Mouse (Mus musculus): Measurements from ENCODE around the gene Kif21a. TPM values are rescaled to one million over a fixed set of nuclear protein-coding genes. Genes with fewer than 3 reads are reported as not detected.

The Kif21a gene
- polyA plus RNA-seq, 1 experiment from 2014 or later: 3.1 TPM

DNA sequence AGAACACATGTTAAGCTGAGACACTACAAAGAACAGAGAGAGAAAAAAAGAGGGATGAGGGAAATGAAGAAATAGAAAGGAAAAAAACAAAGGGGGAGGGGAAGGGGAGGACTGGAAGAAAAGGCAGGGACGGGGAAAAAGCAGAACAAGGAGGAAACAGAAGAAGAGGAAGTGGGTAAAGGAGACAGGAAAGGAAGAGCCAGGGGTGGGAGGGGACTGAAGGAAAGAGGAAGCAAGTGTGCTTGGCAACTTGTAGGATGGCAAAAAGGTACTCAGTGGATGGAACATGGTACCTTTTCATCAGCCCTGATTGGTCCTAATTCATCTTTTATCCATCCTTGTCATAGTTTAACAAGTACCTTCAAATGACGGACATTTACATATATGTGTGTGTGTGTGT, 86.4 kb downstream of the Kif21a start:
- H3K36me3 ChIP-seq: peaks cover 10% of the 10 kb centered on the region; the same call in 1 of the 2 replicates
- H3K4me1 ChIP-seq: no peaks in the 10 kb centered on the region
- DNase-seq (ENCODE audit: low spot score): no peak
- no peaks in the 10 kb centered on the region for H3K27me3 ChIP-seq (ENCODE audit: low read depth, poor library complexity, severe bottlenecking)
- H3K27ac ChIP-seq: no peak overlapping the region
- H3K4me3 ChIP-seq: no peak overlapping the region
- 75% methylated on average over 2 of the region's 2 CpGs for WGBS
- H3K9me3 ChIP-seq (replicated peaks): no peaks in the 10 kb centered on the region

DNA sequence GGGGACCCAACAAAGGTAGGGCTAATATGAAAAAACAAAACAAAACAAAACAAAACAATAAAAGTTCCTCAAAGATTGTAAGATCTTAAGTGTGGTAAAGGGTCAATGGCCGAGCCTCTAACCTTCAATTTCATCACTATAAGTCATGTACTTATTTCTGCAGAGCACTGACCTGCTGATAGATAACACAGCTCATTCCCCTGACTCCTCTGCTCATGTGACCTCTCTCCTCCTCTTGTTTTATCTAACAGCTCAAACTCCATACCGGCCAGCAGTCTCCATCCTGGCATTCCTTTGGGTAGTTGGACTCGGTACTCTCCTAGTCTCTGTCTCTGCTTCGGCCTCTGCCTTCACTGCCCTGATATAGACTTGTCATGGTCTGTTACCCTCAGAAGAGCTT, 87.2 kb downstream of the Kif21a start:
- no peaks in the 10 kb centered on the region for H3K9me3 ChIP-seq (replicated peaks)
- no peak overlapping the region for H3K4me3 ChIP-seq
- H3K36me3 ChIP-seq: peaks cover 2% of the 10 kb centered on the region; the same call in 1 of the 2 replicates
- no peak overlapping the region for H3K27ac ChIP-seq
- H3K27me3 ChIP-seq (ENCODE audit: low read depth, poor library complexity, severe bottlenecking): no peaks in the 10 kb centered on the region
- 91% methylated on average over 4 of the region's 4 CpGs for WGBS
- DNase-seq (ENCODE audit: low spot score): no peak
- H3K4me1 ChIP-seq: no peaks in the 10 kb centered on the region

DNA sequence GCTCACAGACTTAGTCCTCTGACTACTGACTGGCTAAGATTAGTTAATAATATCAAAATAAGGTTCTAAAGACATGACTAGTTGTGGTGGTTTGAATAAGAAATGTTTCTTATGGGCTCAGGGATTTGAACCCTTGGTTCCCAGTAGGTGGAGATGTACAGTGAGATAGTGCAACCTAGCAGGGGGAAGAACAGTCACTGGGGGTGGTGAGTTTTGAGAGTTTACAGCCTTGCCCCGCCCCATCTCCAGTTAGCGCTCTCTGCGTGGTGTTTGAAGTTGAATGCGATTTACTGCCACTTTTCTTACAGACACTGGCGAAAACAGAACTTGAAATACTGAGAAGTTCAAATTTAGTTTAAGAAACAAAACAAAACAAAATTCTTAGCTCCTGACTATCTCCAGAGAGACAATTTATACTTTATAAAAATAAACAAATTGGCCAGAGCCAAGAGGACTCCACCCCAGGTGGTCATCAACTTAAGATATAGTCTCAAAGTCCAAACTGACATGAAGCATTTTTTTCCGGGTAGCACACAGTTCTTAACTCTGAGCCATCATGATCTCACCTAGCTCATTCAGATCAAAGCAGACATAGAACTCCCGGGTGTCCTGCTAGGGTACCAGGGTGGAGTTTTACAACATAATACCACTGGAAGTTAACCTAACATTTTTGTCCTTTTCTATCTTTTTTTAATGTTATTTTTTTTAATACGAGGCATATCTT, 88.8 kb downstream of the Kif21a start:
- no peaks in the 10 kb centered on the region; the same call in 1 of the 2 replicates for H3K36me3 ChIP-seq
- DNase-seq (ENCODE audit: low spot score): no peak
- no peaks in the 10 kb centered on the region for H3K9me3 ChIP-seq (replicated peaks)
- H3K4me3 ChIP-seq: no peak overlapping the region
- no peaks in the 10 kb centered on the region for H3K4me1 ChIP-seq
- no peaks in the 10 kb centered on the region for H3K27me3 ChIP-seq (ENCODE audit: low read depth, poor library complexity, severe bottlenecking)
- H3K27ac ChIP-seq: no peak overlapping the region
- 87% methylated on average over 8 of the region's 8 CpGs for WGBS

DNA sequence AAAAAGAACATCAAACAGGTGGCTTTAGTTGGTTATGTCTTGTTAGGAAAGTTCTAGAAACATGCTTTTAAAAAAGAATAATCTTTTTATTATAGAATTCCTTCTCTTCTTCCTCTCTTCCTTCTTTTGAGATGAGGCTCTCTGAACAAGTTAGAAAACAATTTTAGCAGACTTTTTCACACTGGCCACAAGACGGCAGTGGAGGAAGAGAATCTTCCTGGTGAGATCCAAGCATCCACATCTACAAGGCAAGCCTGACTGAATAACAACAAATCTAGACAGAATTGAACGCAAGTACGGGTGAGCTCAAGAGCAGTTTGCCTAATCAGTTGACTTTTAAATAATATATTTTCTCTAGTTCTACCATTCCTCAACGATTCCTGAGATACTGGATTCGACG, 98.4 kb downstream of the Kif21a start:
- DNase-seq (ENCODE audit: low spot score): no peak
- WGBS: 95% methylated on average over 6 of the region's 6 CpGs
- Histone ChIP-seq H3K9me3 (replicated peaks) (no peaks in the 10 kb centered on the region), H3K36me3 (no peaks in the 10 kb centered on the region), H3K4me3 (no peak overlapping the region), H3K27me3 (ENCODE audit: low read depth, poor library complexity, severe bottlenecking) (no peaks in the 10 kb centered on the region), H3K4me1 (no peaks in the 10 kb centered on the region), H3K27ac (no peak overlapping the region)

DNA sequence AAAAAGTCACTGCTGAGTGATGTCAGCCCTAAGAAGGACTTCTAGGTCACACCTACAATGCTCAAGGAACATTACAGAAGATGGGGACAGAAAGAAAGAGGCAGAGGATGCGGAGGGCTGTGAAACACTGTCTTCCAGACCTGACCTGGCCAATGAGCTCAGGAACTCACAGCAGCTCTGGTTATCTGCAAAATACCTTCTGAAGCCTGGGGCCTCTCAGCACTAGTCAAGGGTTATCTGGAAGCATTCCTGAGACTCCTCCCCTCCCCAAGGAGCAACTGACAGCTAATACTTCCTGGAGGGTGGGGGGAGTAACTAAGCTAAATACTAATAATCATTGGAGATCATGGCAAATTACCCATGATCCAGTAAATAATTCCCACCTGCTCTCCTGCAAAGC, 111.3 kb downstream of the Kif21a start:
- no peaks in the 10 kb centered on the region for H3K27me3 ChIP-seq (ENCODE audit: low read depth, poor library complexity, severe bottlenecking)
- DNase-seq (ENCODE audit: low spot score): no peak
- no peak overlapping the region for H3K4me3 ChIP-seq
- H3K4me1 ChIP-seq: no peaks in the 10 kb centered on the region
- H3K27ac ChIP-seq: no peak overlapping the region
- WGBS: 84% methylated on average over 1 of the region's 1 CpGs
- no peaks in the 10 kb centered on the region for H3K9me3 ChIP-seq (replicated peaks)
- H3K36me3 ChIP-seq: no peaks in the 10 kb centered on the region

DNA sequence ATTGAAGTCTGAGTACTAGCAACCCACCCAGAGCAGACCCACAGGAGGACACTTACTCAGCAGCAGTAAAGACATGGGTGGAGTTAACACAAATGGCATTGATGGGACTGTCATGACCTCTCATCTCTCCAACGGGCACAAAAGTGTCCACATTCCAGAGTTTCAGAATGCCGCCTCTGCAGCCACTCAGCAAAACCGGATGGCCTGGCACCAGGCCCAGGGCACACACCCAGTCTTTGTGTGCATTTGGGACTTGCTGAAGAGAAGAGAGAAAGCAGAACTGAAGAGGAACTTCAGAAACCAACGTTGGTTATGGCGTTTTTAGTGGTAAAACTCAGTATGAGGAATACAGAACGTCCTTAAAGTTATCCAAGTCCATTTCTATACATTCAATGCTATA, 114.2 kb downstream of the Kif21a start:
- 87% methylated on average over 6 of the region's 6 CpGs for WGBS
- Histone ChIP-seq H3K4me1 (no peaks in the 10 kb centered on the region), H3K9me3 (replicated peaks) (no peaks in the 10 kb centered on the region), H3K27ac (no peak overlapping the region), H3K4me3 (no peak overlapping the region), H3K36me3 (no peaks in the 10 kb centered on the region), H3K27me3 (ENCODE audit: low read depth, poor library complexity, severe bottlenecking) (no peaks in the 10 kb centered on the region)
- DNase-seq (ENCODE audit: low spot score): no peak

DNA sequence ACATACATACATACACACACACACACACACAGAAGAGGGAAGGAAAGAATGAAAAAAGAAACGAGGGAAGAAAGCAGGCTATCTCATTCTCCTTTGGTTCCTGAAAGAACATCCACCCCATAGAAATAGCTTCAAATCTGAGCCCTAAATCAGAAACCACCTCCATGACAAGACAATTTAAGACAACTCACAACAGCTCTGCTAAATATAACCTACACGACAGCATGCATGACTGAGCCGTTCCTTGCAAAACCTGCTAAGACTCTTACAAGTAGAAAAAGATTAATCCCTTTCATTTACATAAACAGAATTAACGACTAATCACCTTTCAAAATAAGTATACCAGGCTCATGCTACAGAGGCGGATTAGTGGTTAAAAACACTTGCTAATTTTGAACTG, 118.3 kb downstream of the Kif21a start:
- no peak overlapping the region for H3K27ac ChIP-seq
- 84% methylated on average over 5 of the region's 5 CpGs for WGBS
- no peaks in the 10 kb centered on the region for H3K9me3 ChIP-seq (replicated peaks)
- no peaks in the 10 kb centered on the region for H3K36me3 ChIP-seq
- no peaks in the 10 kb centered on the region for H3K27me3 ChIP-seq (ENCODE audit: low read depth, poor library complexity, severe bottlenecking)
- DNase-seq (ENCODE audit: low spot score): no peak
- H3K4me3 ChIP-seq: no peak overlapping the region
- no peaks in the 10 kb centered on the region for H3K4me1 ChIP-seq

DNA sequence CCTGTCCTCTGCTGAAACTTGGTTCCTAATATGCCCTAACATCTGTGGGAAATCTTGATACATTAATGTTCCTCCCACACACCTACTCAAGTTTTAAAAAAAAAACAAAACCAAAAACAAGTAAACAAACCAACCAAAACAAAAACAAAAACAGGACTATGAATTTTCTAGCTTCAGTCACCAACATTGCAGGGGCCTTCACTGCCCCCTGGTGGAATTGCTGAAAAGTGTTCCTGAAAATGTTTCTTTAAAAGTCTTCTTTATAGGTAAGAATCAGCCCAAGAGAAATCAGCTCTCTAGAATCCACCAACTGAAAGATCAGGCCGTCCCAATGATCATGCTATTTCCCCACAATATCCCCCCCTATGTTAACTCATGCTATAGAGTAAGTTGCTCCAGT, 120.7 kb downstream of the Kif21a start:
- Histone ChIP-seq H3K9me3 (replicated peaks) (no peaks in the 10 kb centered on the region), H3K27ac (no peak overlapping the region), H3K4me3 (no peak overlapping the region), H3K4me1 (no peaks in the 10 kb centered on the region), H3K36me3 (no peaks in the 10 kb centered on the region), H3K27me3 (ENCODE audit: low read depth, poor library complexity, severe bottlenecking) (no peaks in the 10 kb centered on the region)
- DNase-seq (ENCODE audit: low spot score): peak; percentile 54
- 40% methylated on average over 1 of the region's 1 CpGs for WGBS

DNA sequence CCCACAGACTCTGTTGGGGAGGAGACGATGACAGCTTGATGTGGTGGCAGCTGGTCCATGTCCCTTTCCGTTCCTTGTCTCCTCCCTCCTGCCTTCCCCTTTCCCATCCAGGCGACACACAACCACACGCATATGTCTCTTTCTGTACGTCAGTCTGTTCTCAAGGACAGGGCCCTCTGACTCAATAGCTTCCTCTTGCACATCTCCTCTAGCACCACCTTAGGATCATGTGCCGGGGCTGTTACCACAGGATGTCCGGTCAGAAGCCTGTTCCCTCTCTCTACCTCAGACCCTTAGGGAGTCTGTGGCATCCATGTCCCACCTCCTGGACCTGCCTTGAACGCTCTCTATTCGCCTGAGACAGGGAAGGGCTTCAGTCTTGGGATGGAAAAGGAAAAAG, 153.3 kb downstream of the Kif21a start:
- Histone ChIP-seq H3K4me3 (no peak overlapping the region), H3K27ac (no peak overlapping the region), H3K27me3 (ENCODE audit: low read depth, poor library complexity, severe bottlenecking) (no peaks in the 10 kb centered on the region), H3K4me1 (no peaks in the 10 kb centered on the region), H3K9me3 (replicated peaks) (no peaks in the 10 kb centered on the region), H3K36me3 (no peaks in the 10 kb centered on the region)
- 86% methylated on average over 9 of the region's 9 CpGs for WGBS
- DNase-seq (ENCODE audit: low spot score): no peak

DNA sequence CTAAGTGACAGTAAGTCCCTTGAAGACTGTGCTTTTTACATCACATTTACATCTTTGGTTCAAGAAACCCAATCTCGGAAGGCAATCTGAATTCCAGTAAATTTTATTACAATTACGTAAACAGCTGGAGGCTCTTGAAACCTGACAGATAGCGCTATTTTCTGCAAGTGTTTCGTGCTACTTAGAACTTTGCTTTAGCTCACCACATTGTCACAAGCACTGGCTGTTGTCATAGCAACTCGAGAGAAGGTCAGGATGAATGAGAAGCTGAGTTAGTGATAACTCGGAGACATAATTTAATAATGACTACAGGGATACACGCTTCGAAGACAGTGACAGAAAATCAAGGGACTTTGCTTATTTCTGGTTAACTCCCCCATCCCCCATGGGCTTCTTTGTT, 162.3 kb downstream of the Kif21a start:
- WGBS: 90% methylated on average over 8 of the region's 8 CpGs

More for the DNA sequence above, 162.3 kb downstream of the Kif21a start:
- H3K36me3 ChIP-seq: no peaks in the 10 kb centered on the region
- no peaks in the 10 kb centered on the region for H3K27me3 ChIP-seq (ENCODE audit: low read depth, poor library complexity, severe bottlenecking)
- H3K27ac ChIP-seq: no peak overlapping the region
- H3K9me3 ChIP-seq (replicated peaks): no peaks in the 10 kb centered on the region
- H3K4me3 ChIP-seq: no peak overlapping the region
- DNase-seq (ENCODE audit: low spot score): no peak
- no peaks in the 10 kb centered on the region for H3K4me1 ChIP-seq

Other genes starting within 250 kb of the Kif21a start
- 2.1 and 3.2 TPM in 2 replicates for gene Abcd2, start 141.9 kb upstream of the Kif21a start, polyA plus RNA-seq (2016; fragmentation: Nextera tagmentation; extraction: Ambion mirVana)
- gene CN725425, start 149.5 kb upstream of the Kif21a start, polyA plus RNA-seq (2016; fragmentation: Nextera tagmentation; extraction: Ambion mirVana): not detected in 2 replicates